Mouse (Mus musculus): ENCODE results near the gene Arrdc1.

DNA sequence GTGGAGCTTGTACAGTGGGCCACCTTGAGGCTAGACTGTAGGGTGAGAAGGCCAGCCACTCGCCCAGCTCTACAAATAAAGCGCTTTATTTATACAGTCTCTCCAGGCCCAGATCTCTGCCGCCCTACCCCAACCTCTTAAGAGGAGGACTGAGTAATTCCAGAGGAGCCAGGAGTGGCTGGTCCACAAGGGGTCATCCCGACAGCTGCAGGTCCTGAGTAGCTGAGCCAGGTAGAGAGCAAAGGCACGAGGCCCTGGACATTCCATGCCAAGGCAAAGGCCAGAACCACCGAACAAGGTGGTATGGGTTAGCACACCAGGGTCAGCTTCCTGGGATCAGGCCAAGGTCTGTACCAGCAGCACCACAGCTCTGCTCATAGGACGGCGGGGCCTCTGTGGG, 9.8 kb downstream of the Arrdc1 start:
- TF ChIP-seq POLR2A (IDR thresholded peaks at IDR 0.05; ENCODE audit: borderline replicate concordance, extremely low read depth, insufficient read depth, insufficient read length, poor library complexity, severe bottlenecking) (no peak), CTCF (IDR thresholded peaks at IDR 0.05; ENCODE audit: borderline replicate concordance, extremely low read depth, insufficient read depth, insufficient read length) (no peak)

Measured in brain, embryonic 14.5 days (tissue).